Mouse (Mus musculus): ENCODE results near the gene Fam205c. TPM values are rescaled to one million over a fixed set of nuclear protein-coding genes. Genes with fewer than 3 reads are reported as not detected.
"Not testable (repeated sequence)": the region's sequence is repeated elsewhere in the genome, so short reads cannot be mapped to it uniquely, and the experiment has no call there.

The Fam205c gene
- total RNA-seq, 2 experiments from 2014 or later = not detected

DNA sequence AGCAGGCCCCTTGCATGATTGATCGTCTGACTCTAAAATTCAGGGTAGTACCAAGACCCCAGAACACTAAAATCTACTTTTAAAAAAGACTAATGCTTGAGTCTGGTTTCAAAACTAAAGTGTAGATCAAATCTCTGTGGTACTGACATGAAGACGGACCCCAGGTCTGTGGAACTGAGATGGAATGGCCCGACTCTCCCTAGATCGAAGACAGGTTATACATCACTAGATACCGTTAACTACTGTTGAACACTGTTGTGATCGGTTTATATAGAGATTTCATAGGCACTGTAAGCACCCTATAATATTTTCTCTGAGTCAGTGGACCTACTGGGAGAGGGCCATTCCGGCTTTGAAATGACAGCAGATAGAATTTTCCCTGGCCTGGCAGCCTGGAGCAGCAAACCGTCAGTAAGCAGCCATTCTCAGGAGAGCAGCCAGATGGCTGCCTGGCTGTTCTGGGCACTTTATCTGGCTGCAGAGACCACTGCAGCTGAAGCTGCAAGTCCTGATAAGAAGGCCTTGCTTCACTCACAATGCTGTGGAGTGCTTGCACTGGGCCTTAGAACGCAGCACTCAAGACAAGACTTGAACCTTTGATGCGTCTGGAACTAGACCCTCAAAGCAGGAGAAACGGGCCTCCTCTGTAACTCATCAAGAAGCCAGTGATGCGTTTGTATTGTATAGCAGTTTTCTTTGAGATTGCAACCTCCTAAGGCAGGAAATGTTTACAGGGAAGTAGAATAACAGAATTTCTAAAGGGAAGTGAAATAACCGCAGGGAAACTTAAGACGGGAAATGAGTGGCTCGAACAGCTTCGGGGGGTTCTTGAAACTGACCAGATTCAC is 6.0 kb upstream of the Fam205c start:
- peak; percentile 82 for ATAC-seq (ENCODE audit: poor library complexity, severe bottlenecking)

DNA sequence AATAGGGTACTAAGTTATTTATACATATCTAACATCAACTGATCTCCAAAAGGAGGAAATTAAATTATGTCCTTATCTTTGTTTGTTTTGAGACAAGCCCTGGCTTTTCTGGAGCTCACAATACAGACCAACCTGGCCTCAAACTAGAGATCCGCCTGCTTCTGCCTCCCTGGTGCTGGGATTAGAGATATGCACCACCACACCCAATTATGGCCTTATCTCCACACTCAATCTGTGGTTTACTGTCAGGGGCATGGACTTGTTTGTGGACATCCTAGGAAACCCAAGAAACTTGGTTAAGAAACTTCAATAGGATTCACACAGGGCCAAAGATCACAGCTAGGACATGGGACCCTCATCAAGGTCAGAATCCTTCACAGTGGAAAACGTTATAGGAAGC is 3.6 kb upstream of the Fam205c start:
- no peak for ATAC-seq (ENCODE audit: poor library complexity, severe bottlenecking)

DNA sequence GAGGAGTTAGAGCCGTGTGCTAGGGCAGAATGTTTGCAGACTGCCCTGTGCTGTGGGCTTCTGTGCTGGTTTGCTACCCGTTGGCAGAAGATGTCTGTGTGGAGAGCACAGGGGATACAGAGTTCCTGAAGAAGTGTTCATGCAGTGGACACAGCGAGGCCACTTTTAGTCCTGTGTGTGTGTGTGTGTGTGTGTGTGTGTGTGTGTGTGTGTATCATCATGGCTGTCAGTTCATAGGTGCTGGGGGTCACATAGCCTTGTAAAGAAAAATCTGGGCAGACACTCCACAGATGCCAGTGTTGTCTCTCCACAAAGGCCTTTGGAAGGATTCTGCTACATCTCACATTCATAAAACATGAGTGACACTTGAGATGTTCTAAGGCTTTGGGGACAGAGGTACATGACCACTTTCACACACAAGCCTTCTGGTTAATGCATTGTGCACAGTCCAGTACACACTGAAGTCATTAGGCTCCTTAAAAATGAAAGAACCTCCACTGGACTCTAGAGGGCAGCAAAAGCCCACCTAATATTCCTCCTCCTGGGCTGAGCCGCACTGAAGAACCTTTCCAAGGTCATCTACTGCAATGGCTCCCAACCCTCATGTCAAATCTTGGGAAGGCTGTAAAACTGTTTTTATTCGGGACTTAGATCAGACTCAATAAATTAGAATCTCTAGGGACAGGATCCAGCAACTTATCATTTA is 2.7 kb upstream of the Fam205c start:
- peak; percentile 84 for ATAC-seq (ENCODE audit: poor library complexity, severe bottlenecking)

DNA sequence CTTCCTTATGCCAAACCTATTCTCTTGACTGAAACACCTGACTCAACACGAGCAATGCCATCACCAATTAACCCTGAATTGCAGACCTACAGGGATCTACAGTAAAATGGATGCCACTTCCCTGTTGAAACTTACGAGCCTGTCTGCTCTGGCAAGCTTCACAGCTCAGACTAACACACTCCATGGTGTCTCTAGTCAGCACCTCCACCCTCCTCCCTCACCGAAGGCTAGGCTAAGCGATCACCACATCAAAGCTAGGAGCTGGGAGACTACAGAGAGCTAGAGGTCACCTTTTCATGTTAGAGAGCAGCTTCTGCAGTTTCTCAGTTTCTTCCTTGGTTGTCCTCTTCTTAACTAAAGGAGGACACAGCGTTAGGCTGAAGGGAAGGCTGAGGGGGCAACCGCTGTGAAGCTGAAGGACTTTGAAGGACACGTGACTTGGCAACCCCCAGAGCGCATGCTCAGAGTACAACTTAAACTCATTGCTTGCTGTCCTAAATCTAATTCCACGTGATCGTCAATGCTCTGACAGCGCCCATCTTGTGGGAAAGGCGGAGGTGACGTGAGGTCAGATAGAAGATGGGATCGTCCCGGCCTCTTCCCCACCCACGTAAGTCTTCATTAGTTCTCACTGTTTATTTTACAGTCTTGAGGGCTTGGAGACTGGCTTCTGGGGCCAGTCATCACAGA is 1.1 kb downstream of the Fam205c start:
- ATAC-seq (ENCODE audit: poor library complexity, severe bottlenecking) = no peak

DNA sequence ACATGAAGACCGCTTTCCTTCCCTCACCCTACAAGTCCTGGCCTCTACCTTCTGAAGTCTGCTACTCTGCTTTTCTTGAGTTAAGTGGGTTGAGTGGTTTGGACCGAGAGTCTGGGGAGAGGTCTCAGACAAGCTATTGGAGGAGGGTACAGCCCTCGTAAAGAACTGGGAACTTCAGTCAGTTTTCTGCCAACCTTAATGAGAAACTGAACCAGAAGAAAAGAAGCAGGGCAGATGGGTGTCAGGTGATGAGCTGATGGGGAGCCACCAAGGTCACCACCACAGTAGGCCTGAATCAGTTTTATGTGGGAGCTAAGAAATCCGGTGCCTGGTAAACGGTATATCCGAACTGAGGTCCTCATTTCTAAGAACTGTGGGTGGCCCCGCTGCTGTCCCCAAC is 1.9 kb downstream of the Fam205c start:
- ATAC-seq (ENCODE audit: poor library complexity, severe bottlenecking) = no peak

DNA sequence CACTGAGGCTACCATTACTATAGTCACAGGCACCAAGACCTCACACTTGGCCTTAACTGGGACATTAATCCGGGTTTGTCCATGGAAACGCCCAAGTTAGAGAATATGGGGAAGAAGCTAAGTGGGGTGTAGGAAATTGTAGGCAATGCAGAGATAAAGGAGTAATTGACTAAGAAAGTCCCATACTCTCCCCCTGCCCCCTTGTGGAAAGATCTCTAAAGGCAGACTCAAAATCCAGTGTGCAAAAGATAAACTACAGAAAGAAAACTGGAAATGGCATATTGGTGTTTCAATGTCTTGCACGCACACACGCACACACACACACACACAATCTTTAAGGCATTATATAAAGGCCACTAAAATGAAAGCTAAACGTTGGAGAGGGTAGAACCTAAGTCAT is 3.3 kb downstream of the Fam205c start:
- ATAC-seq (ENCODE audit: poor library complexity, severe bottlenecking) = no peak

DNA sequence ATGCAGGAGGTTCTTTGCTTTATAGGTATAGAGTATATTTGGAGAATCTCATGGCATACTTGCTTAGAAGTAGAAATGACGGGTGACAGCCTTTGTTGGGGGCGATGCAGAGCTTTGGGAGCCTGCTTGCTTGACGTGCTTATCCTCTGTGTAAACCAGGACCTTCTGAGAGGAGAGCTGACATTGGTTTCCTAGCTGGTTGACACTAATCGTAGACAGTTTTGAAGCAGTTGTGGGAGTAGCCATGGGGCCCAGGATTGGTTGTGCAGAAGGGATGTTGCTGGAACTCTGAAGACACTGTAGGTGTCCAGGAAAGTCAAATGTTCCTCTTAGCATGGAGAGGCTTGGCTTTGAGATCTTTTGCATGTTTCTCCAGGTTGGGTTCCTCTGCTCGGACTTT is 5.8 kb downstream of the Fam205c start:
- no peak for ATAC-seq (ENCODE audit: poor library complexity, severe bottlenecking)

DNA sequence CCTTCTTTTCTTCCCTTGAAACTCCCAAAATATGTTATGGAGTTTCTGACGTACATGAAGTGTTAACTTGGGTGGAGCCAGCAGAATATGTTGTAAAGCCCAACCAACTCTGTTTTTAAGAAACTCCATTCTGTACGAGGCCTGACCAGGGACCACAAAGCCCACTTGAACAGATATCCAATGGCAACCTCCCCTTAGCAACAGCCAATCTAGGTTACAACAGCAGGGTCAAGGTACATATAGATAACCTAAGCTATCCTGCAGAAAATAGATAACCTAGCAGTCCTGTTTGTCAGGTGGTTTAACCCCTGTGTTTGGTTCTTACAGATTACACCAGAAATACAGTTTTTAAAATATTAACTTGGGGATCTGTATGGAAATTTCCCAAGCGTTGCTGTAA is 6.6 kb downstream of the Fam205c start:
- ATAC-seq (ENCODE audit: poor library complexity, severe bottlenecking) = no peak

DNA sequence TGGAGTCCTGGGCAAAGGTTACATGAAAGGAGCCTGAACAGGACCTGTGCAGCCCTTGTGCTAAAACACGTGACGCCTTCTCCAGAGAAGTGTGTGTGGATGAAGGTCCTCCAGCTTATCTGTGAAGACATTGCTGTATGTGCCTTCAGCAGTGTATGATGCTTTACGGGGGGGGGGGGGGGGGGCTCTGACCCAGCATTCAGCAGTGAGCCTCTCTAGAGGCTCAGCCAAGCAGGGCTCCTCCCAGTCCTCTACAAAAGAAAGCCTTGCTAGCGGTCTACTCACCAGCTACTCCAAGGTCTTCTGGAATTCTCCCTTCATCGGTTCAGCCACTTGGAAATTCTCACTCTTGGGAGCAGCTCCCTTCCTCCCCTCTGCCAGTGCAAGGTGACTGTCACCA is 10.5 kb downstream of the Fam205c start:
- not testable (repeated sequence) for ATAC-seq (ENCODE audit: poor library complexity, severe bottlenecking)

DNA sequence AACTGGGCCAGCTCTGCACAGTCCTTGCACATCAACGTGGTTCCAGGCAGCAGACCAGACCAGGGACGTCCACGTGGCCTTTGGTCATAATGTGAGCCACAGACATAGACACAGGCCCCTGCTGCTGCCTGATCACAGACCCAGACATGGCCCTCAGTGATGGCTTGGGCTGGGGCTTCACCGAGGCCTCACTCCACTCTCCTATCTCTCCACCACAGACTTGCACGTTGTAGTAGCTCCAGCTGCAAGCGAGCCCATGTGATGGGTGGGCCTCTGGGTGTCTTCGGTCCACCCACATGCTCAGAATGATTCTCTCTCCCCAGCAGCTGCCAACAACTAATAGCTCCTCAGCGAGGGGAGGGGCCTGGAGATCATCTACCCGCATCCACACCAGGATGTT is 13.6 kb downstream of the Fam205c start:
- not testable (repeated sequence) for ATAC-seq (ENCODE audit: poor library complexity, severe bottlenecking)

DNA sequence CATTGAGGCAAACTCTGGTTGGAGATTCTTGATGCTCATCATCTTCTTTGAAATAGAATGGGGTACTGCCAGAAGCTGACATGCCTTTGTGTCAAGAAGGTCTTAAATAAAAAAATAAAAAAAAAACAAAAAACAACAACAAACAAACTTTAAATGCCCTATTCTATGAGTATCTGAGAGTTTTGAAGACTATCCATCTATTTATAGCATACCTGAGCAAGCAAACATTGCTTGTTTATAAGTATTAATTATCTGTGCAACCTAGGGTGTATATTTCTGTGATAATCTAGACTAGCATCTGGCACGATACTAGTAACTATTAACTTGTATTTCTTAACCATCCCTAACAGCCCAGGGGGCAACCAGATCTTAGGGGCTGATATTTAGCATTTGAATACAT is 17.4 kb downstream of the Fam205c start, which contains the start of gene Gm12394:
Gm12394 (minus strand) TSS at position 101 of the 400 bp plus-strand sequence.
- ATAC-seq (ENCODE audit: poor library complexity, severe bottlenecking) = not testable (repeated sequence)

DNA sequence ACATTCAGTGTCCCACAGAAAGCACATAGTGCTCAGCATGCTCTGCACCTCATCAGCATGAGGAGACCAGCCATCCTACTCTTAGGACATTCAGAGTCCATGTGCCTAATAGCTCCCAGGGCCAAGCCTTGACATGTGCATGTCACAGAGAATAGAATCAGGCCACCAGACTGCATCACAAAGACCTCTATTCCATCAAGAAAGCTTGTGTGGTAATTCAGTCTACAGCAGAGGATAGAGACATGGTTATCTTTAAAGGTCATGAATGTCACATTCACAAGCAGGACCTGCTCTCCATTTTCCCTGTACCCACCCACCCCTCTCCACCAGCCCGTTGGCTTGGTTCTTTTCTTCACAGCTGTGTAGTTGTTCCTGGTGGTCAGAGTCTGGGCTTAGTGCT is 20.2 kb downstream of the Fam205c start, which contains the start of gene Fam205a1:
Fam205a1 (minus strand) TSS at position 101 of the 400 bp plus-strand sequence.
- ATAC-seq (ENCODE audit: poor library complexity, severe bottlenecking) = not testable (repeated sequence)

Other genes starting within 250 kb of the Fam205c start
- gene Gm2564, start 244.5 kb downstream of the Fam205c start, total RNA-seq (2015) = not detected in 2 replicates
- gene Gm2564, start 244.5 kb downstream of the Fam205c start, total RNA-seq (2017) = not detected in 2 replicates
- gene Ccl27b, start 219.0 kb downstream of the Fam205c start, total RNA-seq (2015) = not detected in 2 replicates
- gene Ccl27b, start 219.0 kb downstream of the Fam205c start, total RNA-seq (2017) = not detected in 2 replicates
- gene Il11ra2, start 212.3 kb downstream of the Fam205c start, total RNA-seq (2015) = not detected in 2 replicates
- not detected in 2 replicates for gene Il11ra2, start 212.3 kb downstream of the Fam205c start, total RNA-seq (2017)
- not detected in 2 replicates for gene 4930578G10Rik, start 138.7 kb downstream of the Fam205c start, total RNA-seq (2015)
- not detected in 2 replicates for gene 4930578G10Rik, start 138.7 kb downstream of the Fam205c start, total RNA-seq (2017)
- not detected in 2 replicates for gene Ccl19, start 117.7 kb downstream of the Fam205c start, total RNA-seq (2015)
- gene Ccl19, start 117.7 kb downstream of the Fam205c start, total RNA-seq (2017) = not detected in 2 replicates
- not detected in 2 replicates for gene Ccl21a, start 100.2 kb downstream of the Fam205c start, total RNA-seq (2015)
- not detected in 2 replicates for gene Ccl21a, start 100.2 kb downstream of the Fam205c start, total RNA-seq (2017)
- gene Fam205a1, start 20.3 kb downstream of the Fam205c start, total RNA-seq (2015) = 0.11 TPM in 1 of 2 replicates, not detected in the other
- gene Fam205a1, start 20.3 kb downstream of the Fam205c start, total RNA-seq (2017) = not detected in 2 replicates
- not detected in 2 replicates for gene Gm12394, start 17.5 kb downstream of the Fam205c start, total RNA-seq (2015)
- not detected in 2 replicates for gene Gm12394, start 17.5 kb downstream of the Fam205c start, total RNA-seq (2017)
- not detected in 2 replicates for gene Phf24, start 42.4 kb upstream of the Fam205c start, total RNA-seq (2015)
- under 0.01 TPM in 1 of 2 replicates, not detected in the other for gene Phf24, start 42.4 kb upstream of the Fam205c start, total RNA-seq (2017)
- gene Dnajb5, start 75.6 kb upstream of the Fam205c start, total RNA-seq (2015) = 5.4 and 6.0 TPM in 2 replicates
- gene Dnajb5, start 75.6 kb upstream of the Fam205c start, total RNA-seq (2017) = 2.6 and 6.3 TPM in 2 replicates
- not detected in 2 replicates for gene 1700022I11Rik, start 95.4 kb upstream of the Fam205c start, total RNA-seq (2015)
- not detected in 2 replicates for gene 1700022I11Rik, start 95.4 kb upstream of the Fam205c start, total RNA-seq (2017)
- gene Vcp, start 126.3 kb upstream of the Fam205c start, total RNA-seq (2015) = 81.5 and 86.4 TPM in 2 replicates
- gene Vcp, start 126.3 kb upstream of the Fam205c start, total RNA-seq (2017) = 154 and 165 TPM in 2 replicates
- 11.3 and 12.5 TPM in 2 replicates for gene Fancg, start 136.3 kb upstream of the Fam205c start, total RNA-seq (2015)
- gene Fancg, start 136.3 kb upstream of the Fam205c start, total RNA-seq (2017) = 13.0 and 14.3 TPM in 2 replicates
- gene Pigo, start 151.6 kb upstream of the Fam205c start, total RNA-seq (2015) = 7.9 and 9.7 TPM in 2 replicates
- 5.6 and 11.1 TPM in 2 replicates for gene Pigo, start 151.6 kb upstream of the Fam205c start, total RNA-seq (2017)
- 70.8 and 77.7 TPM in 2 replicates for gene Stoml2, start 157.5 kb upstream of the Fam205c start, total RNA-seq (2015)
- gene Stoml2, start 157.5 kb upstream of the Fam205c start, total RNA-seq (2017) = 62.3 and 79.3 TPM in 2 replicates
- 14.2 and 15.4 TPM in 2 replicates for gene Fam214b, start 172.0 kb upstream of the Fam205c start, total RNA-seq (2015)
- 31.7 and 33.6 TPM in 2 replicates for gene Fam214b, start 172.0 kb upstream of the Fam205c start, total RNA-seq (2017)
- 0.16 TPM in 2 replicates for gene Unc13b, start 184.7 kb upstream of the Fam205c start, total RNA-seq (2015)
- 0.24 and 0.48 TPM in 2 replicates for gene Unc13b, start 184.7 kb upstream of the Fam205c start, total RNA-seq (2017)

Data from megakaryocyte, adult 5-6 weeks (primary cell).